Comparison of ENCODE assay signal across 16 mouse cellular contexts in the genomic region with DNA sequence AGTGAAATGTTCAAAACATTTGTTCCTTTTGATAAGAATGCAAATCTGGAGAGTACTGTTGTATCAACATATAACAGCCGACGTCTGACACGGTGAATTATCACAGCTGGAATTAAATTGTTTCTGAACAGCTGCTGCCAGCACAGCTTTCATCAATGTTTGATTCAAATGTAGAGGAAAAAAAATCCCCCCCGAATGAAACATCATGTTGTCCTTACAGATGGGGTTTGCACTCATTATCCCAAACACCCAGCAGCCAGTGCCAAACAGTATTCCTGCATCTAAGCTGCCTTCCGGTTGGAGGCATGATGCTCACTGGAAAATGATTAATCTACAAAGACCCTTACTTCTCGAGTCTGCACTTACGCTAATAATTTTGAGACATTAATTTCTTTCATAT.
DNase-seq lines count a peak whose midpoint lies in the region; ATAC-seq and TF ChIP-seq lines count a peak whose summit lies in the region.
"Had no signal": no experiment of that assay in that cellular context is flagged by ENCODE, and none has a peak within 500 bp of the region (broad histone marks: within the 10 kb centered on the region; RNA-seq: fewer than 3 reads in every experiment).

No protein-coding gene starts in this region.

- WGBS in kidney, postnatal 0 days: 65% methylated on average over 7 of the region's 7 CpGs
- WGBS in kidney, embryonic 14.5 days: 65% methylated on average over 7 of the region's 7 CpGs
- WGBS in hindbrain, embryonic 15.5 days: 21% methylated on average over 7 of the region's 7 CpGs
- WGBS in neural tube, embryonic 13.5 days: 25% methylated on average over 7 of the region's 7 CpGs
- WGBS in liver, embryonic 11.5 days: 79% methylated on average over 7 of the region's 7 CpGs

- DNase-seq in embryo, embryonic 10.5 days (ENCODE audit: low spot score): peak; percentile 16
- no peak for DNase-seq in embryo, embryonic 9.5 days (ENCODE audit: extremely low spot score)
- peak; percentile 36 for DNase-seq in kidney, postnatal 0 days (ENCODE audit: low spot score)
- no peak for DNase-seq in liver, embryonic 11.5 days (ENCODE audit: low spot score)
- DNase-seq: cerebellum, adult 11-12 months; kidney, adult 8-10 months; layer of hippocampus, adult 9-11 months; lung, postnatal 36 days; right cerebral cortex, postnatal 4 days; thymus, adult 2 months had no signal

- H3K9ac ChIP-seq in kidney, postnatal 0 days (ENCODE audit: low read depth, low read length): no peak overlapping the region
- H3K9ac ChIP-seq in kidney, embryonic 14.5 days (ENCODE audit: low read depth, low read length): no peak overlapping the region
- H3K9ac ChIP-seq in hindbrain, embryonic 15.5 days: no peak overlapping the region
- no peak overlapping the region for H3K9ac ChIP-seq in neural tube, embryonic 13.5 days
- no peak overlapping the region for H3K9ac ChIP-seq in liver, embryonic 11.5 days (ENCODE audit: low read depth, low read length)
- H3K9ac ChIP-seq: heart, embryonic 13.5 days; liver, embryonic 14.5 days had no signal

- no peaks in the 10 kb centered on the region for H3K36me3 ChIP-seq in kidney, postnatal 0 days (ENCODE audit: insufficient read depth, low read length)
- H3K36me3 ChIP-seq in kidney, embryonic 14.5 days (ENCODE audit: control insufficient read depth, insufficient read depth, low read length): peaks cover 3% of the 10 kb centered on the region; the same call in 1 of the 2 replicates
- H3K36me3 ChIP-seq in hindbrain, embryonic 15.5 days: peaks cover 3% of the 10 kb centered on the region; the same call in 1 of the 2 replicates
- H3K36me3 ChIP-seq in neural tube, embryonic 13.5 days: no peaks in the 10 kb centered on the region
- no peaks in the 10 kb centered on the region for H3K36me3 ChIP-seq in liver, embryonic 11.5 days (ENCODE audit: control insufficient read depth, insufficient read depth, low read length)

- no peak overlapping the region for H3K27ac ChIP-seq in kidney, postnatal 0 days
- no peak overlapping the region for H3K27ac ChIP-seq in kidney, embryonic 14.5 days (ENCODE audit: low read depth, low read length)
- H3K27ac ChIP-seq in hindbrain, embryonic 15.5 days (replicated peaks): 0 out of 2 replicates have a peak overlapping the region, but pooled peaks have one; percentile 4
- peak overlapping the region; percentile 53; the same call in 1 of the 2 replicates for H3K27ac ChIP-seq in neural tube, embryonic 13.5 days (replicated peaks)
- H3K27ac ChIP-seq in liver, embryonic 11.5 days (ENCODE audit: low read depth, low read length): no peak overlapping the region
- H3K27ac ChIP-seq: heart, embryonic 13.5 days; liver, embryonic 14.5 days had no signal

- H3K4me1 ChIP-seq in kidney, postnatal 0 days (replicated peaks; ENCODE audit: insufficient read depth, low read length): no peaks in the 10 kb centered on the region
- no peaks in the 10 kb centered on the region for H3K4me1 ChIP-seq in kidney, embryonic 14.5 days (ENCODE audit: control insufficient read depth, insufficient read depth, low read length)
- H3K4me1 ChIP-seq in hindbrain, embryonic 15.5 days (replicated peaks): peaks cover 66% of the 10 kb centered on the region
- H3K4me1 ChIP-seq in neural tube, embryonic 13.5 days (replicated peaks): peaks cover 87% of the 10 kb centered on the region
- H3K4me1 ChIP-seq in liver, embryonic 11.5 days (replicated peaks; ENCODE audit: control insufficient read depth, insufficient read depth, low read length): no peaks in the 10 kb centered on the region
- H3K4me1 ChIP-seq: heart, embryonic 13.5 days had no signal

- no peaks in the 10 kb centered on the region for H3K27me3 ChIP-seq in kidney, postnatal 0 days (ENCODE audit: insufficient read depth, low read length)
- H3K27me3 ChIP-seq in kidney, embryonic 14.5 days (ENCODE audit: control insufficient read depth, insufficient read depth, low read length): no peaks in the 10 kb centered on the region
- no peaks in the 10 kb centered on the region for H3K27me3 ChIP-seq in hindbrain, embryonic 15.5 days
- no peaks in the 10 kb centered on the region for H3K27me3 ChIP-seq in neural tube, embryonic 13.5 days
- H3K27me3 ChIP-seq in liver, embryonic 11.5 days (replicated peaks; ENCODE audit: control insufficient read depth, insufficient read depth, low read length): no peaks in the 10 kb centered on the region
- H3K27me3 ChIP-seq: heart, embryonic 13.5 days had no signal

- no peak for ATAC-seq in kidney, postnatal 0 days (replicated peaks; ENCODE audit: low FRiP score, low read depth)
- no peak for ATAC-seq in kidney, embryonic 14.5 days (ENCODE audit: low FRiP score, low TSS enrichment)
- ATAC-seq in hindbrain, embryonic 15.5 days (ENCODE audit: low FRiP score, low read depth): no peak
- no peak for ATAC-seq in neural tube, embryonic 13.5 days (ENCODE audit: low read depth)
- ATAC-seq in megakaryocyte-erythroid progenitor cell, adult 5-6 weeks (replicated peaks; ENCODE audit: low FRiP score, low TSS enrichment, poor library complexity, severe bottlenecking): no peak
- no peak for ATAC-seq in liver, embryonic 11.5 days (replicated peaks; ENCODE audit: low FRiP score)

- H3K4me2 ChIP-seq in kidney, postnatal 0 days (ENCODE audit: low read length): no peak overlapping the region
- H3K4me2 ChIP-seq in kidney, embryonic 14.5 days (replicated peaks; ENCODE audit: low read depth, low read length): no peak overlapping the region
- no peak overlapping the region for H3K4me2 ChIP-seq in hindbrain, embryonic 15.5 days
- no peak overlapping the region for H3K4me2 ChIP-seq in neural tube, embryonic 13.5 days
- H3K4me2 ChIP-seq in liver, embryonic 11.5 days: no peak overlapping the region
- H3K4me2 ChIP-seq: heart, embryonic 13.5 days had no signal

- H3K9me3 ChIP-seq in kidney, postnatal 0 days (replicated peaks; ENCODE audit: low read length): no peaks in the 10 kb centered on the region
- H3K9me3 ChIP-seq in kidney, embryonic 14.5 days (ENCODE audit: control insufficient read depth, low read length): no peaks in the 10 kb centered on the region
- no peaks in the 10 kb centered on the region for H3K9me3 ChIP-seq in hindbrain, embryonic 15.5 days
- H3K9me3 ChIP-seq in neural tube, embryonic 13.5 days: no peaks in the 10 kb centered on the region
- no peaks in the 10 kb centered on the region for H3K9me3 ChIP-seq in liver, embryonic 11.5 days (ENCODE audit: control insufficient read depth, low read length)
- H3K9me3 ChIP-seq: heart, embryonic 13.5 days had no signal

- TF ChIP-seq CTCF in kidney, postnatal 0 days (IDR thresholded peaks at IDR 0.05; ENCODE audit: low read depth): no peak

- no peak overlapping the region for H3K4me3 ChIP-seq in kidney, postnatal 0 days (replicated peaks; ENCODE audit: low read depth, low read length)
- no peak overlapping the region for H3K4me3 ChIP-seq in kidney, embryonic 14.5 days (ENCODE audit: low read length)
- no peak overlapping the region for H3K4me3 ChIP-seq in hindbrain, embryonic 15.5 days
- no peak overlapping the region for H3K4me3 ChIP-seq in neural tube, embryonic 13.5 days
- no peak overlapping the region for H3K4me3 ChIP-seq in liver, embryonic 11.5 days (ENCODE audit: low read depth, low read length)
- H3K4me3 ChIP-seq: heart, embryonic 13.5 days had no signal

Comparison
In these comparisons a context has a peak if more than half of its experiments do, and no peak if none do; other contexts are left out.
1. DNase-seq: peak in embryo, embryonic 10.5 days (single experiment) and kidney, postnatal 0 days (single experiment); none in embryo, embryonic 9.5 days (single experiment) and liver, embryonic 11.5 days (single experiment).
2. H3K27ac ChIP-seq: peak in hindbrain, embryonic 15.5 days (single experiment) and neural tube, embryonic 13.5 days (single experiment); none in kidney, postnatal 0 days (single experiment), kidney, embryonic 14.5 days (single experiment) and liver, embryonic 11.5 days (single experiment).